Mouse (Mus musculus) ES-Bruce4 (cell line): ENCODE measurements around the gene Gdf3. TPM values are rescaled to one million over a fixed set of nuclear protein-coding genes. Genes with fewer than 3 reads are reported as not detected.
"Not testable (repeated sequence)": the region's sequence is repeated elsewhere in the genome, so short reads cannot be mapped to it uniquely, and the experiment has no call there.

Experiments used
- H3K27ac ChIP-seq: 2 replicates; pipeline ENCODE4 v1.5.1; 2012; ENCODE audit warnings: low read length, inconsistent platforms; ENCODE audit not compliant: insufficient read depth
- H3K27me3 ChIP-seq: 2 replicates; pipeline ENCODE4 v1.6.1; 2012; ENCODE audit warnings: mild to moderate bottlenecking, low read length, inconsistent platforms; ENCODE audit not compliant: control insufficient read depth, poor library complexity, insufficient read depth, severe bottlenecking
- H3K36me3 ChIP-seq: 2 replicates; pipeline ENCODE4 v1.6.1; 2012; ENCODE audit warnings: inconsistent platforms, mild to moderate bottlenecking, low read length, moderate library complexity; ENCODE audit not compliant: control insufficient read depth, poor library complexity, insufficient read depth, severe bottlenecking
- H3K4me1 ChIP-seq: one replicate; pipeline ENCODE4 v1.8.1; 2011; ENCODE audit warnings: low read length; ENCODE audit not compliant: control insufficient read depth, insufficient read depth
- H3K4me3 ChIP-seq: 2 replicates; pipeline ENCODE4 v1.5.1; 2011; ENCODE audit warnings: low read depth, mild to moderate bottlenecking, low read length
- H3K9ac ChIP-seq: 2 replicates; pipeline ENCODE4 v1.6.1; 2012; ENCODE audit warnings: low read depth, mild to moderate bottlenecking, inconsistent platforms; ENCODE audit not compliant: poor library complexity, severe bottlenecking
- H3K9me3 ChIP-seq: replicated peaks from 2 replicates; pipeline ENCODE4 v1.6.1; 2012; ENCODE audit warnings: mild to moderate bottlenecking, low read length, inconsistent platforms; ENCODE audit not compliant: control insufficient read depth, poor library complexity, insufficient read depth, severe bottlenecking
- CTCF ChIP-seq: IDR thresholded peaks from one replicate; pipeline ENCODE4 v1.8.1; 2011; ENCODE audit warnings: low read depth, low read length
- EP300 ChIP-seq: IDR thresholded peaks from 2 replicates; pipeline ENCODE4 v1.6.1; 2011; ENCODE audit warnings: low read depth, low read length; ENCODE audit not compliant: insufficient read depth
- POLR2A ChIP-seq: IDR thresholded peaks from one replicate; pipeline ENCODE4 v1.8.1; 2011; ENCODE audit warnings: low read length; ENCODE audit not compliant: insufficient read depth
- polyA plus RNA-seq: library from polyadenylated mRNA; stranded (reverse); fragments of >200 nt; gene quantifications from 2 replicates; pipeline ENCODE4 v1.2.4, GENCODE M21; 2011; ENCODE audit warnings: low read depth; ENCODE audit not compliant: missing spikeins, insufficient read depth, insufficient read length

Gdf3 gene
- polyA plus RNA-seq = 34.8 and 37.0 TPM in 2 replicates

DNA sequence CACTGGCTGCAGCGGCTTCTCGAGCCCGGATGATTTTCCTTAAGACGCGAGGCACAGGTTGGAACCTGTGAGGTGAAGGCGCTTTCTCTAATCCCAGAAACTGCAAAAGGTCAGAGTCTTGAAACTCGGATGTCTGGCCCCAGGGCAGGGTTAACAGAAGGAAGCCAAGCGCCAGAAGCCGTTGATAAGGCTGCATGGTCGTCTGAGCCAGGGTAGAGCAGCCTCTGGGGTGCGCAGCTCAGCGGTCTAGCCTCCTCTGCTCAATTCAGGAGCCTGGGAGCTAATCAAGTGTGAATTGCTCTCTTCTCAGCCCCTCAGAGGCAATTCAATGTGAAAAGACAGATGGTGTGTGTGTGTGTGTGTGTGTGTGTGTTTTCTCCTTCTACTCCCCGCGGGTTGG is at the start of gene Gdf3:
Gdf3 (minus strand) TSS at position 317 of the 400 bp plus-strand sequence.
- no peaks in the 10 kb centered on the region for H3K27me3 ChIP-seq
- H3K27ac ChIP-seq = peak within 1 kb of the TSS; percentile 98
- TF ChIP-seq POLR2A = peak; percentile 35
- no peak for TF ChIP-seq CTCF
- TF ChIP-seq EP300 = peak; percentile 82
- H3K36me3 ChIP-seq = peaks cover 9% of the 10 kb centered on the region
- H3K9me3 ChIP-seq = no peaks in the 10 kb centered on the region
- H3K4me1 ChIP-seq = peaks cover 2% of the 10 kb centered on the region
- H3K4me3 ChIP-seq = peak within 1 kb of the TSS; percentile 75
- H3K9ac ChIP-seq = peak within 1 kb of the TSS; percentile 87

DNA sequence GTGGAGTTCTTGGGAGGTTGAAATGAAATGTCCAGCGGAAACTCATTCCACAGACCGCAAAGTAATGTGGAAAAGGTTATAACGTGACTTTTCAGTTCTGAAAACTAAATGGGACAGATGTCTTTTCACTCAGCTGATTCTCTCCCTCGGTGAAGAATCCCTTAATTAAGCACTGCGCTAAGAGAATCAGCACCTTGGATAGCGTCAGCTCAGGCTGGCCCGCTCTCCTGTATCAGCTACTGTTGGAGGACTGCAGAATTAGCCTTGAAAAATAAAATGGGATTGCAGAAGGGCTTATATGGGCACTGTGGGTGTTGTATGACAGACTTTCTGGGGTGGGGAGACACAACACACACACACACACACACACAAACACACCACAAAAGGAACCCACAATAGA is 49.7 kb upstream of the Gdf3 start:
- H3K4me3 ChIP-seq = no peak overlapping the region
- no peak overlapping the region for H3K9ac ChIP-seq
- no peaks in the 10 kb centered on the region for H3K36me3 ChIP-seq
- TF ChIP-seq POLR2A (no peak), CTCF (no peak), EP300 (no peak)
- no peaks in the 10 kb centered on the region for H3K27me3 ChIP-seq
- H3K9me3 ChIP-seq = no peaks in the 10 kb centered on the region
- peaks cover 6% of the 10 kb centered on the region for H3K4me1 ChIP-seq
- H3K27ac ChIP-seq = no peak overlapping the region

DNA sequence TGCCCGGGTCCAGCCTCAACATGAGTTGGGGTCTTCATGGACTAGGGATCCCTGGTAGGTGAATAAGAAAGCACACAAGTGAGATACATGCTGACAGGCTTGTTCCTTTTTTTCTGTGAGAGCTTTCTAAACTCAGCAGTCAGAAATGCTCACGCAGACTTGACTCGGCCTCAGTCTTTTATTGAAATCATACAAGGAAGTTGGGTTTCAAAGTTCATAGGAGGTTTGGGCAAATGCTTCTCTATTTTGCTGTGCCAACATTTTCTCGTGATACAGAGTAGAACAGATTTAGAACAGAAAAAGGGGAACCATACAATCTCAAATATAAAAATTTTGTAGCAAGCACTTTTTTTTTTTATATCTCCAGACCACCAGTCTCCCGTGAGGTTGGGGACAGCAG is 47.7 kb upstream of the Gdf3 start:
- H3K27ac ChIP-seq = no peak overlapping the region
- H3K9me3 ChIP-seq = no peaks in the 10 kb centered on the region
- peaks cover 6% of the 10 kb centered on the region for H3K4me1 ChIP-seq
- H3K4me3 ChIP-seq = no peak overlapping the region
- H3K27me3 ChIP-seq = no peaks in the 10 kb centered on the region
- H3K9ac ChIP-seq = no peak overlapping the region
- H3K36me3 ChIP-seq = no peaks in the 10 kb centered on the region
- no peak for TF ChIP-seq POLR2A

DNA sequence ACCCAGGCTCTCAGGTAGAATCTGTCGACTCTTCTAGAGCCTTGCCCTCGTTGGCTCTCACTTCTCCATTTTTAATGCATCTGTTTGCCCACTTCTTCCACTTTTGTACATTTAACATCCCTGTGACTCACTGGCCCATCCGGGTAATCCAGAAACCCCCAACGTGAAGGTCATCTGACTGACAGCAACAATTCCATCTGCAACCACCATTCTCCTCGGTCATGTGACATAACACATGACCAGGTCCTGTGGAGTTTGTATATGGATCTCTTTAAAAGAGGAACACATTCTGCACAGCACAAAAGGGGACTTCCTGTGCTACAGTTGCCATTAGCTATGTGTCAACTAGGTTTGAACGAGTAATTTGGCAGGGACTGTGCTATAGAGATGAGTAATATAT is 44.4 kb upstream of the Gdf3 start:
- Histone ChIP-seq H3K4me3 (no peak overlapping the region), H3K27me3 (no peaks in the 10 kb centered on the region), H3K36me3 (no peaks in the 10 kb centered on the region), H3K9ac (no peak overlapping the region), H3K9me3 (no peaks in the 10 kb centered on the region), H3K27ac (no peak overlapping the region), H3K4me1 (peaks cover 3% of the 10 kb centered on the region)
- TF ChIP-seq CTCF (no peak), POLR2A (no peak), EP300 (no peak)

DNA sequence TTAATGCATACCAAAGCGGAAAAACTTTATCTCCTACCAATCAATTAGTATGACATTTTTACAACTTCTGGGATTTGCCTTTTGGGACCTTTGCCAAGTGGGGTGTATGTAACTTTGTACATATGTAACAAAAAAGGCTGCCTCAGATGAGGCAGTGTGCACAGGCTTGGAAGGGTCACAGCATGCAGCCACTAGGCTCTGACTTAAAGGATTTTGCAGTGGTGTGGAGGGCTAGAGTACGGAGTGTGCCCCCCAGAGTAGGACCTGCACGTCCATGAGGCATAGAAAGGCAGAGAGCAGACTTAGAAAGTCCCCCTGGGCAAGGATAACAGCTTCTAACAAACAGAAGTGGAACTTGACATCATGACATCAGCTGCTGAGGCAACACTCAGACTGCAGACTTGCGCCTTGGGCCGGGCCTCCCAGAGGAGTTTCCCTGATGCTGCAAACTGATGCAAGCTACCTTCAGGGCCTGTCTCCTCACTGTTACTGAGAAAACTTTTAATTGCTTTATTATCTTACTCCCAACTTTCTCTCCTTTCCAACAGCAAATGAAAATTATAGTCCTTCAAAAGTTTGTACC is 40.6 kb upstream of the Gdf3 start:
- Histone ChIP-seq H3K27me3 (no peaks in the 10 kb centered on the region), H3K9ac (no peak overlapping the region), H3K9me3 (no peaks in the 10 kb centered on the region), H3K27ac (no peak overlapping the region), H3K4me3 (no peak overlapping the region), H3K4me1 (peaks cover 3% of the 10 kb centered on the region), H3K36me3 (no peaks in the 10 kb centered on the region)
- no peak for TF ChIP-seq POLR2A
- TF ChIP-seq CTCF = no peak
- TF ChIP-seq EP300 = no peak

DNA sequence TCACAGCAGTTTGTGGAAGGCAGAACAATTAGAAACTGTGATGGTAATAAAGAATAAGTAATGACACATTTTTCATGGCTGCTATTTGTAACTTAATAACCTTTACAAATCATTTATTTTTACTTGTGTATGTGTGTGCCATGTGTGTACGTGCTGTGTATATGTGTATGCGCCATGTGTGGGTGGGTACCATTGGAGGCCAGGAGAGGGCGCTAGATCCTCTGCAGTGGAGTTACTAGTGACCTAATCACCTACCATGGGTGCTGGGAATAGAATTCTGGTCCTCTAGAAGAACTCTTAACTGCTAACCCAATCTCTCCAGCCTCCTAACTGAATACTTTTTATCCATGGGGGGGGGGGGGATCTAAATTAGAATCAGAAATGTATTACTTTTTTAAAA is 40.0 kb upstream of the Gdf3 start:
- H3K27ac ChIP-seq = no peak overlapping the region
- no peak for TF ChIP-seq EP300
- TF ChIP-seq POLR2A = no peak
- peak; percentile 30 for TF ChIP-seq CTCF
- H3K4me3 ChIP-seq = no peak overlapping the region
- H3K9ac ChIP-seq = no peak overlapping the region
- no peaks in the 10 kb centered on the region for H3K9me3 ChIP-seq
- H3K27me3 ChIP-seq = no peaks in the 10 kb centered on the region
- H3K4me1 ChIP-seq = peaks cover 3% of the 10 kb centered on the region
- H3K36me3 ChIP-seq = no peaks in the 10 kb centered on the region

DNA sequence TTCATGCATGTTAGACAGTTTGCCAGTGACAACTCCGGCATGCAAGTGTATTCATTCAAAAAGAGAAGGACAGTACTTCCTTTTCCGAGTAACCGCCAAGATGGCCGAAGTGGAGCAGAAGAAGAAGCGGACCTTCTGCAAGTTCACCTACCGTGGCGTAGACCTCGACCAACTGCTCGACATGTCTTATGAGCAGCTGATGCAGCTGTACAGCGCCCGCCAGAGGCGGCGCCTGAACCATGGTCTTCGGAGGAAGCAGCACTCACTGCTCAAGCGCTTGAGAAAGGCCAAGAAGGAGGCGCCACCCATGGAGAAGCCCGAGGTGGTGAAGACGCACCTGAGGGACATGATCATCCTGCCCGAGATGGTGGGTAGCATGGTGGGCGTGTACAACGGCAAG is 34.3 kb upstream of the Gdf3 start:
- H3K36me3 ChIP-seq, H3K9ac ChIP-seq, H3K27me3 ChIP-seq, H3K4me1 ChIP-seq, H3K4me3 ChIP-seq, H3K27ac ChIP-seq, H3K9me3 ChIP-seq: not testable (repeated sequence)

DNA sequence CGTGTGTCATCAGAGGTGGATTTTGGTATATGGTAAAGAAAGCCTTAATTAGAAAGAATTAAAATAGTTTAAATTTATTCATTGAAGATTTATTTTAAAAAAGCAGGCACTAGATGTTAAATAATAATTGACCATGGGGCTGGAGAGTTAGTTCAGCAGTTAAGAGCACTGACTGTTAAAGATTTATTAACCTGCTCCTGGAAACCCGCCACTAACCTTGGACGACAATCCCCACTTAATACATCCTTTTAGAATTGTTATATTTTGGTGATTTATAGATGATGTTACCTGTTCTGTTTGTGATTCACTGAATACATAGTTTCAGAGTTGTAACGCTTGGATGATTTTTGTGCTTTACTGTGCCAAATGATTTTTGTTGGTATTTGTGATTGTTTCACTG is 27.7 kb upstream of the Gdf3 start:
- H3K4me1 ChIP-seq, H3K27me3 ChIP-seq, H3K9ac ChIP-seq, H3K9me3 ChIP-seq, H3K4me3 ChIP-seq, H3K36me3 ChIP-seq, H3K27ac ChIP-seq: not testable (repeated sequence)
